In genomic region chr4:88231375-88231774, GRCm38 (mm10) we compare ENCODE assay signal across 25 mouse cellular contexts.
"Had no signal": no experiment of that assay in that cellular context is flagged by ENCODE, and none has a peak within 500 bp of the region (broad histone marks: within the 10 kb centered on the region; RNA-seq: fewer than 3 reads in every experiment).

No protein-coding gene starts in this region.

- H3K27me3 ChIP-seq: heart, embryonic 13.5 days; heart, embryonic 15.5 days; hindbrain, embryonic 13.5 days; hindbrain, embryonic 15.5 days; intestine, embryonic 15.5 days; limb, embryonic 12.5 days; limb, embryonic 15.5 days; liver, embryonic 12.5 days had no signal

- H3K36me3 ChIP-seq: heart, embryonic 13.5 days; heart, embryonic 15.5 days; hindbrain, embryonic 13.5 days; hindbrain, embryonic 15.5 days; intestine, embryonic 15.5 days; limb, embryonic 12.5 days; limb, embryonic 15.5 days; liver, embryonic 12.5 days had no signal

- H3K4me1 ChIP-seq: heart, embryonic 13.5 days; heart, embryonic 15.5 days; hindbrain, embryonic 13.5 days; hindbrain, embryonic 15.5 days; intestine, embryonic 15.5 days; limb, embryonic 12.5 days; limb, embryonic 15.5 days; liver, embryonic 12.5 days had no signal

- H3K9me3 ChIP-seq: heart, embryonic 13.5 days; heart, embryonic 15.5 days; hindbrain, embryonic 13.5 days; hindbrain, embryonic 15.5 days; intestine, embryonic 15.5 days; limb, embryonic 12.5 days; limb, embryonic 15.5 days; liver, embryonic 12.5 days had no signal

- H3K9ac ChIP-seq: heart, embryonic 13.5 days; heart, embryonic 15.5 days; hindbrain, embryonic 13.5 days; hindbrain, embryonic 15.5 days; intestine, embryonic 15.5 days; limb, embryonic 12.5 days; limb, embryonic 15.5 days; liver, embryonic 12.5 days; liver, embryonic 14.5 days had no signal

- H3K4me2 ChIP-seq: heart, embryonic 11.5 days; heart, embryonic 13.5 days; heart, embryonic 15.5 days; hindbrain, embryonic 13.5 days; hindbrain, embryonic 15.5 days; intestine, embryonic 15.5 days; limb, embryonic 12.5 days; limb, embryonic 15.5 days; liver, embryonic 12.5 days had no signal

- ATAC-seq: inflammation-experienced regulatory T-cells, adult 6 months; intestine, embryonic 15.5 days; intestine, postnatal 0 days; liver, embryonic 12.5 days had no signal

- H3K4me3 ChIP-seq: heart, adult 2 months; heart, embryonic 13.5 days; heart, embryonic 15.5 days; hindbrain, embryonic 13.5 days; hindbrain, embryonic 15.5 days; intestine, embryonic 15.5 days; limb, embryonic 12.5 days; limb, embryonic 15.5 days; liver, embryonic 12.5 days had no signal

- H3K27ac ChIP-seq: heart, adult 2 months; heart, embryonic 13.5 days; heart, embryonic 15.5 days; hindbrain, embryonic 13.5 days; hindbrain, embryonic 15.5 days; intestine, embryonic 15.5 days; limb, embryonic 12.5 days; limb, embryonic 15.5 days; liver, embryonic 12.5 days; liver, embryonic 14.5 days had no signal

- DNase-seq: gastrocnemius, postnatal 14 days; gastrocnemius, postnatal 36 days; heart, adult 11 months; heart, adult 2 months; heart, postnatal 14 days; heart, postnatal 36 days; kidney, adult 18-20 months; kidney, adult 8-10 months; kidney, postnatal 14 days; kidney, postnatal 36 days; layer of hippocampus, adult 9-11 months; layer of hippocampus, postnatal 36 days; left cerebral cortex, postnatal 4 days had no signal
